In the genomic region with DNA sequence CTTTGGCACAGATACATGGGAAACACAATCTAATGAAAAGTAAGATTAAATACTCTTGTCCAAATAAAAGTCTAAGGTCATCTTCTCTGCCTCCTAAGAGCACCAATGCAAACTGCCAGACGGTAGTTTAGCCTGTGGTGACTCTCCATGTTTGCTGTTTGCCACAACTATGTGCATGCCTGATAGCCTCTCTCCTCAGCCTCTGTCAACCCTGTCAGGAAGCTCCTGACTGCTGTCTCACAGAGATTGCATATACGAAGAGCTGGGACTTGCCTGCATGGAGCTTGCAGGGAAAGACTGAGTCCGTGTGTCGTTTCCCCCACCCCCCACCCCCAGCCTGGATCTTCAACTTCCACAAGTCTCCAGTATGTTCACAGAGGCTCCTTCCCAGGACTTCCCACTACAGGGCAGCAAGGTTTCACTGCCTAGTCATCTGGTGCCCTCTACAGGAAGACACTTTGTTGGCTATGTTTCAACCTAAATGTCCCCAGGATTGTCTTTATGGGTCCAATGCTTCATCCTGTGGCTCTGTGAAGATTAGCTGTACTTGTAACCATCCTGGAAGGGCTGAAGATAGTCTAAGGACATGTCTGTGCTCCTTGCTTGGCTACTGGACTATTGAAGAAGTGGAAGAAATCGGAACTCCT, we compare ENCODE assay signal across 8 mouse cellular contexts. TPM values are rescaled to one million over a fixed set of nuclear protein-coding genes. Genes with fewer than 3 reads are reported as not detected.
A peak's percentile ranks its signal among the peaks of the same experiment; 100 is the strongest.
DNase-seq lines count a peak whose midpoint lies in the region; ATAC-seq and TF ChIP-seq lines count a peak whose summit lies in the region.

No protein-coding gene starts in this region.

- no peak overlapping the region for H3K4me3 ChIP-seq in embryonic facial prominence, embryonic 10.5 days
- no peak overlapping the region for H3K4me3 ChIP-seq in lung, embryonic 14.5 days (ENCODE audit: low read depth, low read length)
- no peak overlapping the region for H3K4me3 ChIP-seq in thymus, adult 2 months (ENCODE audit: control insufficient read depth, insufficient read depth, low read length)

- H3K27me3 ChIP-seq in embryonic facial prominence, embryonic 10.5 days (replicated peaks; ENCODE audit: low read depth, poor library complexity, severe bottlenecking), result no peaks in the 10 kb centered on the region
- no peaks in the 10 kb centered on the region for H3K27me3 ChIP-seq in lung, embryonic 14.5 days (ENCODE audit: insufficient read depth, low read length)
- H3K27me3 ChIP-seq in thymus, adult 2 months (ENCODE audit: control insufficient read depth, insufficient read depth, low read length), result no peaks in the 10 kb centered on the region

- no peak for TF ChIP-seq POLR2A in thymus, adult 2 months (IDR thresholded peaks at IDR 0.05; ENCODE audit: control insufficient read depth, extremely low read depth, insufficient read depth, low read length, poor library complexity)

- DNase-seq in adrenal gland, postnatal 14 days, result peak; percentile 64
- DNase-seq in adrenal gland, adult 8-10 months, result no peak
- peak; percentile 28 to 33 for DNase-seq in left cerebral cortex, postnatal 14 days (ENCODE audit: low spot score in 2 of 2)
- DNase-seq in left cerebral cortex, adult 11 months (ENCODE audit: low spot score), result no peak
- peak; percentile 44 for DNase-seq in embryonic facial prominence, embryonic 10.5 days (ENCODE audit: low spot score)
- peak; percentile 84 for DNase-seq in lung, embryonic 14.5 days
- DNase-seq in testis, postnatal 14 days (ENCODE audit: low spot score), result no peak
- DNase-seq in thymus, adult 2 months, result no peak

- WGBS in embryonic facial prominence, embryonic 10.5 days, result 61% methylated on average over 5 of the region's 5 CpGs
- 33% methylated on average over 5 of the region's 5 CpGs for WGBS in lung, embryonic 14.5 days
- WGBS in thymus, adult 2 months, result 69% methylated on average over 5 of the region's 5 CpGs

- peak; percentile 18; the same call in 1 of the 2 replicates for ATAC-seq in lung, embryonic 14.5 days (ENCODE audit: insufficient read depth)

- H3K4me1 ChIP-seq in embryonic facial prominence, embryonic 10.5 days, result peaks cover 11% of the 10 kb centered on the region
- H3K4me1 ChIP-seq in lung, embryonic 14.5 days (ENCODE audit: insufficient read depth), result 0 out of 2 replicates have a peak, but pooled peaks cover 3% of the 10 kb centered on the region
- H3K4me1 ChIP-seq in thymus, adult 2 months (replicated peaks; ENCODE audit: control insufficient read depth, insufficient read depth, low read length), result no peaks in the 10 kb centered on the region

- peaks cover 5% of the 10 kb centered on the region; the same call in 1 of the 2 replicates for H3K36me3 ChIP-seq in embryonic facial prominence, embryonic 10.5 days (replicated peaks)
- H3K36me3 ChIP-seq in lung, embryonic 14.5 days (ENCODE audit: insufficient read depth), result peaks cover 6% of the 10 kb centered on the region; the same call in 1 of the 2 replicates
- H3K36me3 ChIP-seq in thymus, adult 2 months (ENCODE audit: control insufficient read depth, insufficient read depth, low read length), result no peaks in the 10 kb centered on the region

- H3K27ac ChIP-seq in embryonic facial prominence, embryonic 10.5 days (replicated peaks), result 0 out of 2 replicates have a peak overlapping the region, but pooled peaks have one; percentile 10
- no peak overlapping the region for H3K27ac ChIP-seq in lung, embryonic 14.5 days (ENCODE audit: low read depth)
- H3K27ac ChIP-seq in thymus, adult 2 months (ENCODE audit: control insufficient read depth, insufficient read depth, low read length), result no peak overlapping the region

- TF ChIP-seq CTCF in lung, embryonic 14.5 days (IDR thresholded peaks at IDR 0.05; ENCODE audit: low read depth), result peak; percentile 75
- no peak for TF ChIP-seq CTCF in thymus, adult 2 months (IDR thresholded peaks at IDR 0.05; ENCODE audit: borderline replicate concordance, control insufficient read depth, extremely low read depth, insufficient read depth, low read length, poor library complexity)

- intact Hi-C loops in left cerebral cortex, postnatal 14 days (cut with DNase I), result loop anchor here (5.0 kb wide), 1 partner anchor 461 kb away; no protein-coding TSS in a partner anchor

- H3K9ac ChIP-seq in lung, embryonic 14.5 days, result no peak overlapping the region

- H3K4me2 ChIP-seq in lung, embryonic 14.5 days, result no peak overlapping the region

- H3K9me3 ChIP-seq in embryonic facial prominence, embryonic 10.5 days, result peaks cover 3% of the 10 kb centered on the region; the same call in 1 of the 2 replicates
- H3K9me3 ChIP-seq in lung, embryonic 14.5 days (ENCODE audit: low read depth, low read length), result no peaks in the 10 kb centered on the region

RNA-seq across cellular contexts. Expression of gene Bhlhe41, which starts 41.6 kb away (rescaled TPM):
- total RNA-seq in adrenal gland, postnatal 14 days (2021), result 4.5 and 4.6 TPM in 2 replicates
- 10 to 100 TPM; 21.7 to 62.2 (median 33.0) TPM for total RNA-seq in adrenal gland, adult 8-10 months (2022)
- 10 to 100 TPM; 12.4 to 15.2 TPM for total RNA-seq in left cerebral cortex, postnatal 14 days (2021)
- 0.93 and 1.8 TPM in 2 replicates for polyA plus RNA-seq in embryonic facial prominence, embryonic 10.5 days (2016; fragmentation: Nextera tagmentation; extraction: Ambion mirVana)
- polyA plus RNA-seq in lung, embryonic 14.5 days (2014; fragmentation: Nextera tagmentation; extraction: Ambion mirVana), result 0.53 and 1.1 TPM in 2 replicates
- 10.5 and 16.1 TPM in 2 replicates for polyA plus RNA-seq in thymus, adult 2 months (2012; rRNA removed)

Comparison
In these comparisons a context has a peak if more than half of its experiments do, and no peak if none do; other contexts are left out.
1. DNase-seq: peak in adrenal gland, postnatal 14 days (single experiment), left cerebral cortex, postnatal 14 days (2 of 2), embryonic facial prominence, embryonic 10.5 days (single experiment) and lung, embryonic 14.5 days (single experiment); none in adrenal gland, adult 8-10 months (single experiment), left cerebral cortex, adult 11 months (single experiment), testis, postnatal 14 days (single experiment) and thymus, adult 2 months (single experiment).